Mouse (Mus musculus): ENCODE results near the gene P4htm. TPM values are rescaled to one million over a fixed set of nuclear protein-coding genes. Genes with fewer than 3 reads are reported as not detected.

Gene P4htm
- total RNA-seq, 2 experiments from 2014 or later: 64.2 to 64.5 TPM

GRCm38 (mm10) chr9:108560227-108560841 lies 37.1 kb downstream of the P4htm start, which contains the start of gene Impdh2:
Gene Impdh2, plus strand, starts transcription at chr9:108560286.
- DNase-seq (ENCODE audit: low spot score in 2 of 2): peak; percentile 94 to 96

- DNase-seq (ENCODE audit: low spot score in 2 of 2): no peak
Measured at GRCm38 (mm10) chr9:108559169-108559568, 38.3 kb downstream of the P4htm start.

DNA sequence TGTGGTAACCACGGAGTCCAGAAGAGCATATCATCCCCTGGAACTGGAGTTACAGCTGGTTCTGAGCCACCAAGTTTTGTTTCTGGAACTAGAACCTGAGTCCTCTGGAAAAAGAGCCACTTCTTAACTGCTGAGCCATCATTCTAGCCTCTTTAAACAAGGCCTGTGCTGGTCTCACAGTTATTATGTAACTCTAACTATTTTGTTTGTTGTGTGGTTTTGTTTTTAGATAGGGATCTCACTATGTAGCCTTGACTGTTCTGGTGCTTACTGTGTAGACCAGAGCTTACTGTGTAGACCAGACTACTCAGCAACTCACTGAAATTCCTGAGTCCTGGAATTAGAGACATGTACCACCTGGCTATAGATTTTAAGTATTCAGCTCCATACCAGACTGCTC lies 50.6 kb downstream of the P4htm start:
- no peak for DNase-seq (ENCODE audit: low spot score in 2 of 2)

- no peak for DNase-seq (ENCODE audit: low spot score in 2 of 2)
Measured at GRCm38 (mm10) chr9:108545986-108546385, 51.5 kb downstream of the P4htm start.

DNA sequence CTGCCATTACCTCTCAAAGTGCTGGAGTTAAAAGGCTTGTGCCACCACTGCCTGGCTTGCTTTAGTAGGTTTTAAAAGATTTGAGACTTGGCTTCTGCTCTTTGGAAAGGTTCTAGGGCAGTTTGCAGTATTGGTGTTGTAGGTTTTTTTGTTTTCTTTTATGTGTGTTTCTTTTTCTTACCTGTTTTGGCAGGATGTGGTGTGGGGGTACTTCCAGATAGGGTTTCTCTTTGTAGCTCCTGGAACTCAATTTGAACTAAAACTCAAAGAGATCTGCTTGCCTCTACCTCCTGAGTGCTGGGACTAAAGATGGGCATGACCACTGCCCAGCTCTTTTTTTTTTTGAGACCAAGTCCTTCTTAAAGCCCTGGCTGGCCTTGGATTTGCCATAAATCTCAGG lies 56.6 kb downstream of the P4htm start:
- no peak for DNase-seq (ENCODE audit: low spot score in 2 of 2)

DNA sequence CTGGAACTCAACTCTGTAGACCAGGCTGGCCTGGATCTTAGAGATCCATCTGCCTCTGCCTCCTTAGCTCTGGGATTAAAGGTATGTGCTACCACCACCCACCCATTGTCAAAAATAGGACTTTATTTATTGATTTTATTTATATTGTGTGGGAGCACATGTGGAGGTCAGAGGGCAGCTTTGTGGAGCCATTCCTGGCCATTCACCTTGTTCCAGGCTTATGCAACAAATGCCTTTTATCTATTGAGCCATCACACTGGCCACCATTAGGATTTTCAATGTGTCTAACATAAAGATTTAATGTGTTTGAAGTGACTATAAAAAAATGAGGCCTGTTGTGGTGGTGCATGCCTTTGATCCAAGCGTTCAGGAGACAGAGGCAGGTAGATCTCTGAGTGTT lies 66.0 kb downstream of the P4htm start:
- DNase-seq (ENCODE audit: low spot score in 2 of 2): no peak

DNA sequence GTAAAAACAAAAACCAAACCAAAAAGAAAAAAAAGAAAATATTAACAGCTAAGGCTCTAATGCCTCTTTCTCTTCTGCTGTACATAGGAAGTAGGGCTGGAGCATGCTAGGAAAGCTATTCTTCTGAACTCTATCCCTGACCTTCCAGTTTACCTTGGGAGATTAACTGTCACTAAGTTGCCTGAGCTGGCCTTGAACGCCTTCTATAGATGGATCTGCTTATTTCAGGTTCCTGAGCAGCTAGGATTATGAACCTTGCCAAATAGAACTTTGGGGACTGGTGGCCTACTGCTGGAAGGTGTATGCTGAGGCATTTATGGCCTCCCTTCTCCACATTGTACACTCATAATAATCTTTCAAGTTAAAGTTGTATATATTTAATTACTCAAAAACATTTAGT lies 66.5 kb downstream of the P4htm start:
- DNase-seq (ENCODE audit: low spot score in 2 of 2): no peak

Small RNA genes within 50 kb of the gene (microRNA-seq; reads per million reads assigned to microRNA genes)
- gene Gm24083: 0 reads per million in 2 experiments
- gene Mir191: 0 reads per million in 2 experiments
- 852 to 1,553 reads per million in 2 experiments for gene Mir425

Other genes starting within 250 kb of the P4htm start
- gene Usp4, start 249.8 kb downstream of the P4htm start, total RNA-seq (2021): 100 to 1,000 TPM; 111 to 121 TPM
- gene 1700102P08Rik, start 204.9 kb downstream of the P4htm start, total RNA-seq (2021): 1 to 10 TPM in 1 of 2 experiments, under 1 TPM in 1; 0.86 to 1.2 TPM
- gene Ccdc36, start 169.2 kb downstream of the P4htm start, total RNA-seq (2021): under 1 TPM in 1 of 2 experiments, not detected in 1; 0.14 TPM
- gene BC048562, start 161.2 kb downstream of the P4htm start, total RNA-seq (2021): not detected
- 10 to 100 TPM; 37.0 to 37.8 TPM for gene Ccdc71, start 137.1 kb downstream of the P4htm start, total RNA-seq (2021)
- gene Klhdc8b, start 136.1 kb downstream of the P4htm start, total RNA-seq (2021): 10 to 100 TPM; 17.5 to 18.4 TPM
- 10 to 100 TPM; 34.8 to 39.8 TPM for gene Lamb2, start 117.9 kb downstream of the P4htm start, total RNA-seq (2021)
- gene Usp19, start 107.1 kb downstream of the P4htm start, total RNA-seq (2021): 100 to 1,000 TPM; 123 to 128 TPM
- 10 to 100 TPM; 77.4 to 91.5 TPM for gene Qars, start 90.0 kb downstream of the P4htm start, total RNA-seq (2021)
- 100 to 1,000 TPM; 123 to 130 TPM for gene Qrich1, start 80.9 kb downstream of the P4htm start, total RNA-seq (2021)
- gene Impdh2, start 37.4 kb downstream of the P4htm start, total RNA-seq (2021): 10 to 100 TPM; 61.3 to 70.1 TPM
- 10 to 100 TPM; 52.0 to 54.6 TPM for gene Ndufaf3, start 30.2 kb downstream of the P4htm start, total RNA-seq (2021)
- 10 to 100 TPM; 76.0 to 86.5 TPM for gene Dalrd3, start 27.8 kb downstream of the P4htm start, total RNA-seq (2021)
- gene Wdr6, start 18.9 kb downstream of the P4htm start, total RNA-seq (2021): 100 to 1,000 TPM; 172 to 180 TPM
- 10 to 100 TPM; 50.2 to 50.6 TPM for gene Arih2, start 51.7 kb upstream of the P4htm start, total RNA-seq (2021)
- gene Slc25a20, start 64.4 kb upstream of the P4htm start, total RNA-seq (2021): 10 to 100 TPM; 19.6 to 26.3 TPM
- gene Prkar2a, start 91.6 kb upstream of the P4htm start, total RNA-seq (2021): 10 to 100 TPM; 43.5 to 49.4 TPM
- gene Ip6k2, start 186.1 kb upstream of the P4htm start, total RNA-seq (2021): 100 to 1,000 TPM; 201 to 212 TPM
- gene Nckipsd, start 210.7 kb upstream of the P4htm start, total RNA-seq (2021): 10 to 100 TPM; 47.2 to 52.3 TPM
- 10 to 100 TPM; 54.2 to 57.1 TPM for gene Celsr3, start 228.7 kb upstream of the P4htm start, total RNA-seq (2021)